Mouse (Mus musculus): Measurements from ENCODE around the gene Slc32a1. TPM values are rescaled to one million over a fixed set of nuclear protein-coding genes. Genes with fewer than 3 reads are reported as not detected.

The Slc32a1 gene
- polyA plus RNA-seq (2014; fragmentation: Illumina TruSeq; extraction: RNeasy Lipid Tissue Mini Kit (QIAGEN cat#74804); ENCODE audit: low read depth, low replicate concordance), result not detected

GRCm38 (mm10) chr2:158610488-158611325 lies at the start of gene Slc32a1:
Gene Slc32a1 (plus strand): TSS chr2:158610767.

GRCm38 (mm10) chr2:158624718-158625222 lies 14.2 kb downstream of the Slc32a1 start, which contains the start of gene Actr5:
Gene Actr5 (plus strand): TSS chr2:158624888.

GRCm38 (mm10) chr2:158665098-158665497 lies 54.5 kb downstream of the Slc32a1 start, which contains the start of gene Ppp1r16b:
Gene Ppp1r16b (plus strand): TSS chr2:158665398.

Other genes starting within 250 kb of the Slc32a1 start
- 9.3 TPM for gene Snhg11, start 235.1 kb upstream of the Slc32a1 start, polyA plus RNA-seq (2014; fragmentation: Illumina TruSeq; extraction: RNeasy Lipid Tissue Mini Kit (QIAGEN cat#74804); ENCODE audit: low read depth, low replicate concordance)
- 121 TPM for gene Ralgapb, start 200.9 kb upstream of the Slc32a1 start, polyA plus RNA-seq (2014; fragmentation: Illumina TruSeq; extraction: RNeasy Lipid Tissue Mini Kit (QIAGEN cat#74804); ENCODE audit: low read depth, low replicate concordance)
- 5.9 TPM for gene Adig, start 108.2 kb upstream of the Slc32a1 start, polyA plus RNA-seq (2014; fragmentation: Illumina TruSeq; extraction: RNeasy Lipid Tissue Mini Kit (QIAGEN cat#74804); ENCODE audit: low read depth, low replicate concordance)
- gene Arhgap40, start 98.0 kb upstream of the Slc32a1 start, polyA plus RNA-seq (2014; fragmentation: Illumina TruSeq; extraction: RNeasy Lipid Tissue Mini Kit (QIAGEN cat#74804); ENCODE audit: low read depth, low replicate concordance), result not detected
- gene Actr5, start 14.1 kb downstream of the Slc32a1 start, polyA plus RNA-seq (2014; fragmentation: Illumina TruSeq; extraction: RNeasy Lipid Tissue Mini Kit (QIAGEN cat#74804); ENCODE audit: low read depth, low replicate concordance), result not detected
- 3.3 TPM for gene Ppp1r16b, start 54.6 kb downstream of the Slc32a1 start, polyA plus RNA-seq (2014; fragmentation: Illumina TruSeq; extraction: RNeasy Lipid Tissue Mini Kit (QIAGEN cat#74804); ENCODE audit: low read depth, low replicate concordance)
- gene Fam83d, start 157.3 kb downstream of the Slc32a1 start, polyA plus RNA-seq (2014; fragmentation: Illumina TruSeq; extraction: RNeasy Lipid Tissue Mini Kit (QIAGEN cat#74804); ENCODE audit: low read depth, low replicate concordance), result 0.82 TPM
- 5.2 TPM for gene Dhx35, start 184.0 kb downstream of the Slc32a1 start, polyA plus RNA-seq (2014; fragmentation: Illumina TruSeq; extraction: RNeasy Lipid Tissue Mini Kit (QIAGEN cat#74804); ENCODE audit: low read depth, low replicate concordance)

All from adrenal gland, adult 10 weeks (tissue).